Mouse (Mus musculus) large intestine, adult 2 months (tissue): ENCODE measurements around the gene Igfbp1. TPM values are rescaled to one million over a fixed set of nuclear protein-coding genes. Genes with fewer than 3 reads are reported as not detected.
"Not testable (repeated sequence)": the region's sequence is repeated elsewhere in the genome, so short reads cannot be mapped to it uniquely, and the experiment has no call there.

ENCODE experiments used
- DNase-seq: peaks from one replicate; pipeline ENCODE4 v3.0.0-alpha.2; 2012; ENCODE audit warnings: low read depth, low spot score
- WGBS: fragments of 180-500 bp; shearing (Covaris S2); methylation state at CpG from one replicate; pipeline ENCODE4 v1.1.7; 2018; 5-methylcytosine and 5-hydroxymethylcytosine counted together
- polyA plus RNA-seq: library from polyadenylated mRNA; depleted of rRNA; stranded (reverse); fragments of >200 nt; gene quantifications from 2 replicates; pipeline ENCODE4 v1.2.3, GENCODE M21; 2012

Gene Igfbp1
- polyA plus RNA-seq, 1 experiment = 0.06 TPM

DNA sequence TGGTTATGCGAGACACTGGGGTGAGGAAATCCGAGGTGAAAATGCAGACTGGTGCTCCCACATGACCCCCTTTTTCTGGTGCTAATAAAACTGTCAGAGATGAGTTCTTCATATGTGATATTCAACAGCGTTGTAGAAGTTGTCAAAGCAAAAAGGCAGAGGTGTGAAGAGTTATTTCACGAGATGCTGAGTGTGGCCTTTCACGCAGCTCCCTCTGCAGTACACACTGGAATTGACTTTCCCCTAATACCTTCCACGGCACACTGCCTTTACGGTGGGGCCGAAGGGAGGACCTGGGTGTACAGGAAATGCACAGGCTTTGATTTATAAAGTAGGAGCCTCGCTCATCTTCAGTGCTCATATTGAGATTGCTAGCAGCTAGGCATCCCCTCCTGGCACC is 4.4 kb upstream of the Igfbp1 start:
- DNase-seq = no peak

DNA sequence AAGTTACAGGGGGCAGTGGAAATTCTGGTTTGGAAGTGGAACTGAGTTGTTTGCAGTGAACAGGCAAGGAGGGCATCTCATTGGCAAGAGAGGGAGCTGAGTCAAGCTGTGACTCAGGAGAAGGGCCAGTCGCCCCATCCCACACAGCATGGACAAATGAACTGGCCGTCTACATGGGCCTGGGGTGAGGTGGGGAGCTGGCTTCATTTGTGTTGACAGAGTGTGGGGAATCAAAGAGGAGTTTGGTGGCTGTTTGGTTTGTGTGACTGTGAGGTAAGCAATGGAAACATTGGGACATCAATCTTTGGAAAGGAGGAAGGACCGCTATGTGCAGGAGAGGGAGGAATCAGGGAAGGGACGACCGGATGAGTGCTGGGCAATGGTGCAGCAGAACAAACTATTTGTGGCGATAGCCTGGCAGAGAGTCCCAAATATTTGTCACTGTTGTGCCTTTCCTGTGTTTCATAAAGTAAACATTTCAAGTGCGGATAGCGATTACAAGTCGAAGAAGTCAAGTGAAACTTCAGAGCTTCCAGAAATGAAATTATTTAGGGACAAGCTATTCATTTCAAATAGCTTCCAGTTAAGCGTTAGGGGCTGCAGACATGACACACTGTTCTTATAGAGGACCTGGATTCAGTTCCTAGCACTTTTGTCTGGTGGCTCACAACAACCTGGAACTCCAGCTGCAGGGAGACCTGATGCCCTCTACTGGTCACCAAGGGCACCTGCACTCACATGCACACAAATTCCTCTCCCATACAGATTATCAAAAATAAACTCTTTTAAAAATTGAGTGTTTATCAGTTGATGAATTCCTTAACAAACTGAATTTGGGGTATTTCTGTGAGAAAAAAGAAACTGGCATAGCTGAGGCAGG is 2.9 kb upstream of the Igfbp1 start:
- 84% methylated on average over 10 of the region's 10 CpGs for WGBS

More for the DNA sequence above, 4.4 kb upstream of the Igfbp1 start:
- 56% methylated on average over 9 of the region's 9 CpGs for WGBS

GRCm38 (mm10) chr11:7195312-7195685 is 2.3 kb upstream of the Igfbp1 start:
- 72% methylated on average over 4 of the region's 4 CpGs for WGBS
- no peak for DNase-seq

More for the DNA sequence above, 2.9 kb upstream of the Igfbp1 start:
- no peak for DNase-seq

DNA sequence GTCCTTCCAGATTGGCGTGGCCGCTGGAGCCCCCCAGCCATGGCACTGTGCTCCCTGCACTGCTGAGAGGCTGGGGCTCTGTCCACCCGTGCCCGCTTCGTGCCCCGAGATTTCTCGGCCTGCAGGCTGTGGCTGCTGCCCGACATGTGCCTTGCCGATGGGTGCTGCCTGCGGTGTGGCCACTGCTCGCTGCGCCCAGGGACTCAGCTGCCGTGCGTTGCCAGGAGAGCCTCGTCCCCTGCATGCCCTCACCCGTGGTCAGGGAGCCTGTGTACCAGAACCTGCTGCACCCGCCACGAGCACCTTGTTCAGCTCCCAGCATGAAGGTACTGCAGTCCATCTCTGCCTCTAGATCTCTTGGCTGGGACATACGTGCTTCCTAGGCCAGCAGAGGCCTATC is 424 bp downstream of the Igfbp1 start:
- DNase-seq = no peak
- WGBS = 85% methylated on average over 19 of the region's 19 CpGs

- DNase-seq = no peak
- 78% methylated on average over 10 of the region's 10 CpGs for WGBS
Measured at GRCm38 (mm10) chr11:7198481-7199256, 1.1 kb downstream of the Igfbp1 start.

DNA sequence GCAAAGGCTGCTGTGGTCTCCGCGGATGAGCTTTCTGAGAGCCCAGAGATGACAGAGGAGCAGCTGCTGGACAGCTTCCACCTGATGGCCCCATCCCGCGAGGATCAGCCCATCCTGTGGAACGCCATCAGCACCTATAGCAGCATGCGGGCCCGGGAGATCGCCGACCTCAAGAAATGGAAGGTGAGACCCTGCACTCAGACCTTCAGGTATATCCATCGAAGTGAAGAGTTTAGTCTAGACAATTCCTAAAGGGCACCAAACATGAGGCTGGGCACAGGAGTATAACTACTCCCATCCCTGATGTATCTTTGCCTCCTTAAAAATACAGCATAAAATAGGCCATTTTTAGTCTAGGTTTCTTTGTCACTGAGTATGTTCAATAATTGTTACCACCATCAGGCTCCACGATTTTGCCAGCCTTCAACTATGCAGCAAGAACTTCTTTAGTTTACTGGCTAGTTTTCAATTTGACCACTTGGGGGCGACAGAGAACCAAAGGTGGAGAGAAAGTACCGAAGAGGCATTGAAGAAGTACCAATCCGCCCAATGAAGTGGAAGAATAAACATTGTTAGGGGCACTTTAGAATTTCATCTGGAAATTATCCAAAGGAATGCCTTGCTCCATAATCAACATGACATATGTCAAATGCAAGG is 2.3 kb downstream of the Igfbp1 start:
- WGBS = 47% methylated on average over 14 of the region's 14 CpGs
- peak; percentile 53 for DNase-seq

DNA sequence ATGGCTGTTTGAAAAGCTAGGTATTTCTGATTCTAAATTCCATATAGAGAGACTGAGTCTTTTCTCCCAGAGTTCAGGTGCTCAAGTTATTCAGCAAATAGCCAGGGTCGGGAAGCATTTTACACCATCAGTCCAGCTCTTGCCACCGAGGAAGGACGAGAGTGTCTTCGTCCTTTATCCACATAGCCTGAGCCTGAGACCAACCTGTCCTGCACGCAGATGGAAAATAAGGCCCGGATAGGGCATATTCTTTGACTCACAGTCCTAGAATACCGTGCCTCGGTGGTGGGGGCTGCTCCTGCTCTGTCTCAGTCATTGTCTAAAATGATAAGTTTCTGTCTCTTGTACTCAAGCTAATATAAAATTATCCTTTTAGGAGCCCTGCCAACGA is 2.8 kb downstream of the Igfbp1 start:
- DNase-seq = no peak
- WGBS = 73% methylated on average over 9 of the region's 9 CpGs

DNA sequence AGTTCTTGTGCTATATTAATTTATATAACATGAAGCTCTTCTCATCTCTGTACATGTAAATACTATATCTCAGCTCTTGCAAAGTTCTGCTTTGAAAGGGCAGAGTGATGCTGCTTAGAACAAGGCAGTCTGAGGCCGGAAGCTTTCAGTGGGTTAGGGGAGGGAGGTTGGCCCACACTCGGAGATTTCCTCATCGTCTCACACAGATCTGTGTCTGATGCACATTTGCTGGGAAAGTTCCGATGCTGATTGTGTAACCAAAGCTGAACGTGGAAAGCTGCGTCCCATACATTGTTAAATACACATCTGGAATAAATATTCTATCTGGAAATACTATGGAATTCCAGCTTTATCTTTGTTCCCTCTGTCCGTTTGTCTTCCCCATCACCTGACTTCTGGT is 4.6 kb downstream of the Igfbp1 start:
- no peak for DNase-seq
- WGBS = 66% methylated on average over 7 of the region's 7 CpGs

GRCm38 (mm10) chr11:7203846-7204245 is 6.3 kb downstream of the Igfbp1 start:
- WGBS = 79% methylated on average over 9 of the region's 9 CpGs
- DNase-seq = no peak

- DNase-seq = no peak
- 17% methylated on average over 6 of the region's 6 CpGs for whole genome bisulfite sequencing
Measured at GRCm38 (mm10) chr11:7210343-7210742, 12.8 kb downstream of the Igfbp1 start.

DNA sequence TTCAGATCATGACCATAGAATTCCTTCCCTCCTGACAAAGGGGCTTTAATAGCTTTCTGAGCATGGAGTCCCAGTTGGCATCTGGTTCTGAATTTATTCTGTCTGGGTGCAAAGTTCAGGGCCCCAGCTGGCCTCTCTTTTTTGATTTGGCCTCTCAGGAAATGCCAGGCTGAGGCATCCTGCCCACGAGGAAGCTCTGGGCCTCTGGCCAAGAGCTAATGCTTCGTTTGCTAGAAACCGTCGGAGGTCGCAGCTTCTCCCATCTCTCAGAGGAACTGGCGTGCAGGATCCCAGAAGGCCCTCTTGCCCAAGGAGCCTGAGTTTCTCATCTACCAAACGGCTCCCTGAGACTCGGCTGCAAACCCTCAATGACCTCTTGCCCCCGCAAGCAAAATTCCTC is 13.6 kb downstream of the Igfbp1 start:
- DNase-seq = no peak

GRCm38 (mm10) chr11:7212126-7212798 is 14.7 kb downstream of the Igfbp1 start:
- DNase-seq = no peak
- WGBS = 22% methylated on average over 17 of the region's 17 CpGs

More for the DNA sequence above, 13.6 kb downstream of the Igfbp1 start:
- WGBS = 15% methylated on average over 9 of the region's 9 CpGs

GRCm38 (mm10) chr11:7213161-7213500 is 15.5 kb downstream of the Igfbp1 start:
- 3% methylated on average over 19 of the region's 19 CpGs for WGBS
- no peak for DNase-seq

GRCm38 (mm10) chr11:7213501-7214341 is 16.1 kb downstream of the Igfbp1 start, which contains the start of gene Igfbp3:
Gene Igfbp3 (minus strand): TSS chr11:7213923.
- DNase-seq = no peak
- 2% methylated on average over 104 of the region's 104 CpGs for WGBS

GRCm38 (mm10) chr11:7214342-7214660 is 16.7 kb downstream of the Igfbp1 start:
- no peak for DNase-seq
- under 1% methylated on average over 12 of the region's 12 CpGs for WGBS

- no peak for DNase-seq
- WGBS = 7% methylated on average over 14 of the region's 14 CpGs
Measured at GRCm38 (mm10) chr11:7214761-7215160, 17.2 kb downstream of the Igfbp1 start.

DNA sequence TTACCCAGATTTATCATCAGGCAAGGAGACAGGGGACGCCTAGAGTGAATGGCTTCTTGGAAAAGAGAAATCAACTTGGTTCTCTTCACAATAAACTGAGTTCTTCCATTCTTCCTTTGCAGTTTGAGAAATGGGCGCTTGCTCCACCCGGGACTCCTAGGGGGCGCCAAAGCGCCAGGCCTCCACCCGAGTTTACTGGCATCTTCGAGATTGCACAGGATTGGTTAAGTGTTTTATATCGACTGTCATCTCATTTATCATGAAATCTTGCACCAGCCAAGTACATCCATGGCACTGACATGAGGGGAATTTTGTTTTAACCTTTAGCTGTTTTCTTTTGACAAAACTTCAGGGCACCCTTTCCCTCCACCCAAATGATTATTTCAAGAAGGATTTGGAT is 18.1 kb downstream of the Igfbp1 start:
- DNase-seq = no peak
- 8% methylated on average over 8 of the region's 8 CpGs for WGBS

DNA sequence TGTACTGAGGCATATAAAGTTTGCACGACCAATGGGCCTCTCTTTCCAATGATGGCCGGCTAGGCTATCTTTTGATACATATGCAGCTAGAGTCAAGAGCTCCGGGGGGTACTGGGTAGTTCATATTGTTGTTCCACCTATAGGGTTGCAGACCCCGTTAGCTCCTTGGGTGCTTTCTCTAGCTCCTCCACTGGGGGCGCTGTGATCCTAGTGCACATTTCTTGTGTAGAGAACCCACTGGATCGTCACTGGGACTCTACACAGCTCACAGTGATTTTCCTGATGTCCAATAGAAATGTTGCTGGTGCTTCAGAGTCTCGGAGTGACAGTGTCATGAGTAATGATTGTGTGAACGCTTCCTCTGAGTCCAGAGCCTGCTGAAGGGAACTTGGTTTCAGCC is 24.2 kb downstream of the Igfbp1 start:
- DNase-seq = not testable (repeated sequence)
- 78% methylated on average over 8 of the region's 8 CpGs for WGBS

GRCm38 (mm10) chr11:7226200-7226599 is 28.6 kb downstream of the Igfbp1 start:
- 63% methylated on average over 2 of the region's 2 CpGs for WGBS
- no peak for DNase-seq
